Mouse (Mus musculus) C2C12 (cell line): ENCODE results near the gene Rhbdl2. TPM values are rescaled to one million over a fixed set of nuclear protein-coding genes. Genes with fewer than 3 reads are reported as not detected.

Source experiments
- H3K27me3 ChIP-seq: one replicate; pipeline ENCODE4 v1.6.1; 2011; ENCODE audit not compliant: control insufficient read depth, insufficient read depth, insufficient read length
- H3K36me3 ChIP-seq: one replicate; pipeline ENCODE4 v1.6.1; 2011; ENCODE audit not compliant: control insufficient read depth, insufficient read depth
- H3K4me3 ChIP-seq: one replicate; pipeline ENCODE4 v1.5.1; 2011; ENCODE audit warnings: mild to moderate bottlenecking, control low read depth; ENCODE audit not compliant: poor library complexity, insufficient read depth, severe bottlenecking
- H3K79me2 ChIP-seq: one replicate; pipeline ENCODE4 v1.6.1; 2011; ENCODE audit not compliant: control insufficient read depth, insufficient read depth
- H3K79me3 ChIP-seq: one replicate; pipeline ENCODE4 v1.6.1; 2011; ENCODE audit warnings: low read depth, control low read depth
- H3ac ChIP-seq: one replicate; pipeline ENCODE3; 2011; ENCODE audit warnings: low read depth; ENCODE audit not compliant: control insufficient read depth, insufficient read length
- CEBPB ChIP-seq: IDR thresholded peaks from one replicate; pipeline ENCODE4 v1.6.1; 2011; ENCODE audit warnings: low read depth, mild to moderate bottlenecking, control low read depth, moderate library complexity
- CTCF ChIP-seq: IDR thresholded peaks from one replicate; pipeline ENCODE4 v1.5.1; 2011; ENCODE audit not compliant: control insufficient read depth, insufficient read depth, insufficient read length
- FOSL1 ChIP-seq: IDR thresholded peaks from one replicate; pipeline ENCODE4 v1.8.0; 2011; ENCODE audit warnings: mild to moderate bottlenecking, low read length; ENCODE audit not compliant: poor library complexity, insufficient read depth, severe bottlenecking
- MAX ChIP-seq: IDR thresholded peaks from one replicate; pipeline ENCODE4 v1.6.1; 2011; ENCODE audit warnings: mild to moderate bottlenecking, control low read depth
- MYOD1 ChIP-seq: IDR thresholded peaks from one replicate; pipeline ENCODE4 v1.6.1; 2011; ENCODE audit warnings: low read depth; ENCODE audit not compliant: control insufficient read depth, insufficient read length
- MYOG ChIP-seq: IDR thresholded peaks from one replicate; pipeline ENCODE4 v1.6.1; 2011; ENCODE audit not compliant: control insufficient read depth, insufficient read length; ENCODE audit errors: extremely low read depth
- USF1 ChIP-seq: IDR thresholded peaks from one replicate; pipeline ENCODE4 v1.6.1; 2011; ENCODE audit warnings: low read depth, mild to moderate bottlenecking, control low read depth, moderate library complexity
- polyA plus RNA-seq: library from polyadenylated mRNA; unstranded; fragments of >200 nt; fragmentation: generic; extraction: Trizol; gene quantifications from one replicate; pipeline ENCODE4 v1.2.1, GENCODE M21; 2012; ENCODE audit warnings: missing spikeins

Rhbdl2 gene
- polyA plus RNA-seq, 1 experiment, result 0.14 TPM

DNA sequence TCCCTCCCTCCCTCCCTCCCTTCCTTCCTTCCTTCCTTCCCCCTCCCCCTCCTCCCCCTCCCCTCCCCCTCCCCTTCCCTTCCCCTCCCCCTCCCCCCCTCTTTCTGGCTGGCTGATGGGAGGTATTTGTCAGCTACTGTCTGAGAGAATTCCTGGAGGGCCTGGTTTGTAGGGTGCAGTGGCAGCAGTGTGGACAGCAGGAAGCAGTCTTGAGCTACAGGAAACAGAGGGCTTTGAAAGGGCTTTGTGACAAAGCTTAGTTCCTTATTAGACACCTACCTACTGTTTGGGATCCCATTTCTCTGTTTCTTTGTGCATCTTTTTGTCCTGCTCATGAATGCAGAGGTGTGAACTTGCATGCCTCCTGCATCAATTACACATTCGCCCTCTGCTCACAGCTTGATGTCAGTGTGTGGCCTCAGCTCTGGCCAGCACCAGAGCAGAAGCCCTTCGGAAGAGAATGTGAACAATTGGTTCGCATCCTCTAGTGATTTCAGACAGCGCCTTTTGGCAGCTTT, 31.5 kb downstream of the Rhbdl2 start:
- no peaks in the 10 kb centered on the region for H3K27me3 ChIP-seq
- no peaks in the 10 kb centered on the region for H3K36me3 ChIP-seq
- no peaks in the 10 kb centered on the region for H3K79me2 ChIP-seq
- H3ac ChIP-seq, result no peak overlapping the region
- TF ChIP-seq MYOD1 (no peak), USF1 (no peak), MAX (no peak), MYOG (no peak), CEBPB (no peak)
- no peaks in the 10 kb centered on the region for H3K79me3 ChIP-seq
- no peak overlapping the region for H3K4me3 ChIP-seq

DNA sequence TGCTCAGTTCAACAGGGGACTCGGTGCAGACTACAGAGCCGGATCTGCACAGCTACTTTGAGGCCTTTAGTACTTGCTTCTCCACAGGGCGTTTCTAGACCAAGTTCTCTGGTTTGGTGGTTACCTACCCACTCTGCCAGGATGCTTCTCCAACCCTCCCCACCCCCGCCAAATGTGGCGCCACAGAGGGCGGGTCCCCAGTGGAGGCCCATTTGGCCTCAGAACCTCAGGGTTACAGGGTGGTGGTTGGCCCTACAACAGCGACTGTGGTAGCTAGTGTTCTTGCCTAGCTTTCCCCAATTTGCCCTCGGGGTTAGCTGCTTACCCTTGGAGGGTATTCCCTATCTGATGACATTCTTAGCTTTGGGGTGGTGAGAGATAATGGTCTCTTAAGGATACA, 54.5 kb downstream of the Rhbdl2 start:
- TF ChIP-seq MYOD1, result no peak
- no peak for TF ChIP-seq MYOG
- no peak for TF ChIP-seq FOSL1
- TF ChIP-seq MAX, result no peak
- TF ChIP-seq USF1, result no peak
- TF ChIP-seq CEBPB, result no peak
- H3K27me3 ChIP-seq, result peaks cover 32% of the 10 kb centered on the region
- no peaks in the 10 kb centered on the region for H3K36me3 ChIP-seq
- H3K79me3 ChIP-seq, result no peaks in the 10 kb centered on the region
- no peaks in the 10 kb centered on the region for H3K79me2 ChIP-seq
- H3K4me3 ChIP-seq, result no peak overlapping the region
- no peak overlapping the region for H3ac ChIP-seq

DNA sequence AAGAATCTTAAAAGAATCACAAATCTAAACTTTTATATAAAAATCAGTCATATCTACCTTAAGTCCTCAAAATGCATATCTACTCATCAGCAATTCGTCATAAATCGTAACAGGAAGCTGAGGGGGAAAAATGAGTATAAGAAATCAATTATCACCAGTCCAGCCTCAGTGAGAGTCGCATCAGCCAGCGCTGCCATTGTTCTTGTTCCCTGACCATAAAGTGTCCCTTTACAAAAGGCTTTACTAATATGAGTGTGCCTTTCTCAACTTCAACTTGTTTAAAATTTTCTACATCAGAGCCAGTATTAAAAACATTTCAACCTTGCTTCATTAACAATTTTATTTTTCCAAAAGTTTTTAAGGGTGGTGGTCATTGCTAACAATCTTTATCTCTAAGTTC, 69.2 kb downstream of the Rhbdl2 start:
- H3K4me3 ChIP-seq, result no peak overlapping the region
- no peaks in the 10 kb centered on the region for H3K79me2 ChIP-seq
- H3K27me3 ChIP-seq, result peaks cover 16% of the 10 kb centered on the region
- no peaks in the 10 kb centered on the region for H3K36me3 ChIP-seq
- H3ac ChIP-seq, result no peak overlapping the region
- no peaks in the 10 kb centered on the region for H3K79me3 ChIP-seq
- TF ChIP-seq CTCF (no peak), MYOG (no peak), MAX (no peak), USF1 (no peak), FOSL1 (no peak)

DNA sequence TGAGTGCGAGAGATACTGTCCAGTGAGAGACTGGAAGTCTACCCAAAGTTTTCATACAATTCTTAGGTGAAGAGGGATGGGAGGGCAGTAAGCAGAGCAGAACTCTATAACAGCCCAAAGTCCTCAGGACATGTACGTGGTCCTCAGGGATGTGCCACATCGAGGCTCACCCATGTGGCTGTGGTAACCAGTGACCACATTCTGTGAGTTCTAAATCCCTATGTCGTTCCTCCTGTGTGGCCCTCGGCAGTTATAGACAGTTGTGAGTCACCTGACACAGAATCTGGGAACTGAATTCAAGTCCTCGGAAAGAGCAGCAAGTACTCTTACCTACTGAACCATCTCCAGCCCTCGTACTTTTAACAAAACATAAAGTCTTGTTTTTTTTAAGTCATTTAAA, 70.4 kb downstream of the Rhbdl2 start:
- Histone ChIP-seq H3K4me3 (no peak overlapping the region), H3K36me3 (no peaks in the 10 kb centered on the region), H3K27me3 (peaks cover 16% of the 10 kb centered on the region), H3ac (no peak overlapping the region), H3K79me3 (no peaks in the 10 kb centered on the region), H3K79me2 (no peaks in the 10 kb centered on the region)
- TF ChIP-seq FOSL1 (no peak), CEBPB (no peak), MAX (no peak), MYOD1 (no peak), CTCF (no peak), MYOG (no peak), USF1 (no peak)

DNA sequence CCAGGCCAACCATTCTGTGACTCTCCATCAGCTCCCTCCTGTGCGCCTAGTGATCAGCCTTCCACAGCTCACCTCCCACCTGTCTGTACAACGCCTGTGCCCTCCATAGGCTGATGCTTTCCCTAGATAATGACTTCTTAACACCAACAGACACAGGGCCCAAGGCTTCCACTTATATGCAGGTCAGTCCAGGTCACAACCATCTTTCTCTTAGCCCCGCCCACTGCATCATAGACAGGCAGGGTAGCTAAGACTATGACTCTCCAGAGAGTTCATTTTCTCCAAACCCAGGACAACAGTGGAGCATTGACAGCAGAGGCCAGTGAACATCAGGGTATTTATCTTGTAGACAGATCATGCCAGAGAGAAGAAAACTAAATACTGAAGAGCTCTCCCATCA, 71.7 kb downstream of the Rhbdl2 start, which contains the start of gene 4933427I04Rik:
TSS of gene 4933427I04Rik (plus strand) at position 301 of the 400 bp plus-strand sequence.
- Histone ChIP-seq H3K27me3 (peaks cover 16% of the 10 kb centered on the region), H3ac (no peak within 1 kb of the TSS), H3K79me2 (no peaks in the 10 kb centered on the region), H3K4me3 (no peak within 1 kb of the TSS), H3K79me3 (no peaks in the 10 kb centered on the region), H3K36me3 (no peaks in the 10 kb centered on the region)
- TF ChIP-seq CTCF (no peak), USF1 (no peak), CEBPB (no peak), MYOD1 (no peak), FOSL1 (no peak), MYOG (no peak), MAX (no peak)

DNA sequence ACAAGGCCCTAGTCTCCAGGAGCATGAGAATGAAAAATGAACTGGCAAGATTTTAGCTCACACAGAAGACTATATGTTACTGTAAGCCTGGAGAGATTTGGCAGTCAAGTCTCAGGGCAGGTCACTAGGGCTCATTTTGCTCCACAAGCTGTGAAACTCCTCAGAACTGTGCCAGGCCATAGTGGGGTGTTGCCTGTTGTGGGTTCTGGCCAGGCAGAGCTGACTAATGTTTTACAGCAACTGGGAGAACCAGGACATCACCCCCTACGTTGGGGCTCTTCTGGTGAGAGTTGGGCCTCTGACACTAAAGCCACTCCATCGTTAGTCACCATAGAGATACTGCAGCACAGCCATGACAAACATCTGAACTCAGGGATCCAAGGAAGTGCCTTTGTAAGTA, 72.1 kb downstream of the Rhbdl2 start:
- H3K79me3 ChIP-seq, result no peaks in the 10 kb centered on the region
- TF ChIP-seq MAX (no peak), MYOG (no peak), CTCF (no peak), CEBPB (no peak), MYOD1 (no peak), USF1 (no peak), FOSL1 (no peak)
- H3K4me3 ChIP-seq, result no peak overlapping the region
- peaks cover 16% of the 10 kb centered on the region for H3K27me3 ChIP-seq
- no peaks in the 10 kb centered on the region for H3K79me2 ChIP-seq
- H3K36me3 ChIP-seq, result no peaks in the 10 kb centered on the region
- no peak overlapping the region for H3ac ChIP-seq
